Mouse (Mus musculus): ENCODE results near the gene Slc25a44.

DNA sequence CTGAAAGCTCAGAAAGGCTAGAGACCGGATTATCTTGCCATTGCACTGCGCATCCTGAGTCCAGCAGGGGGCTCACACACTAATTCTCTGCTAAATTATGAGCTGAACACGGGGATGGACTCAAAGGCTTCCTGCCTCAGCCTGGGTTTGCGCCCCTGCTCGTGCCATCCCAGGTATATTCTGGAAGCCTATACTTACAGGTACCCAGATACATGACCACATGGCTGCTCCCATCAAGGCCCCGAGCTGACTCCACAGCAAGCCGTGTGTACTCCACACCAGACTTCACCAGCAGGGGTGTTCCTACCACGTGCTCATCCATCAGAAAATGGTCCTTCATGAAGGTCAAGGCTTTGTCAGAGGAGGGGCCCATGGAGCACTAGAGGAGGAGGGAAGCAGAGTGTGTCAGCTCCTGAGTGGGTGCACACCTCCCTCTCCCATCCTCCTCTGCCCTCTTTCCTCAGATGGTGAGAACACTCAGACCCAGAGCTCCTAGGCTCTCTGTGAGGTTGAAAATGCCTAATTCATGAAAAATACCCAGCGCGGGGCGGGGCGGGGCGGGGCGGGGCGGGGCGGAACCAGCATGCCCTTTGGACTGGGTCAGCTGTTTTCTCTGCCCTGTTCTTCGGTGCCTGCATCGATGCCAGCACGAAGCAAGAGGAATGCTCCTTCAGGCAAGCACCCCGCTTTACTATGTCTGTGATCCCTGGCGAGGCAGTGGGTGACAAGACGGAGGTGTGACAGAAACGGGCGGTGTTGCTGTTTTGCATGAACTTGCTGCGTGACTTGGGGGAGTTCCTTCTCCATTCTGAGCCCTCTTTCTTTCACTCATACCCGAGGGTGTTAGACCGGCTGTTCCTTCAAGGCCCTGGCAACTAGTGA is 15.8 kb upstream of the Slc25a44 start:
- TF ChIP-seq TAL1 (IDR thresholded peaks at IDR 0.05; ENCODE audit: low read length) (no peak), GATA1 (IDR thresholded peaks at IDR 0.05; ENCODE audit: low read length) (no peak)
